Comparison of ENCODE assay signal across 9 mouse cellular contexts in the genomic region with DNA sequence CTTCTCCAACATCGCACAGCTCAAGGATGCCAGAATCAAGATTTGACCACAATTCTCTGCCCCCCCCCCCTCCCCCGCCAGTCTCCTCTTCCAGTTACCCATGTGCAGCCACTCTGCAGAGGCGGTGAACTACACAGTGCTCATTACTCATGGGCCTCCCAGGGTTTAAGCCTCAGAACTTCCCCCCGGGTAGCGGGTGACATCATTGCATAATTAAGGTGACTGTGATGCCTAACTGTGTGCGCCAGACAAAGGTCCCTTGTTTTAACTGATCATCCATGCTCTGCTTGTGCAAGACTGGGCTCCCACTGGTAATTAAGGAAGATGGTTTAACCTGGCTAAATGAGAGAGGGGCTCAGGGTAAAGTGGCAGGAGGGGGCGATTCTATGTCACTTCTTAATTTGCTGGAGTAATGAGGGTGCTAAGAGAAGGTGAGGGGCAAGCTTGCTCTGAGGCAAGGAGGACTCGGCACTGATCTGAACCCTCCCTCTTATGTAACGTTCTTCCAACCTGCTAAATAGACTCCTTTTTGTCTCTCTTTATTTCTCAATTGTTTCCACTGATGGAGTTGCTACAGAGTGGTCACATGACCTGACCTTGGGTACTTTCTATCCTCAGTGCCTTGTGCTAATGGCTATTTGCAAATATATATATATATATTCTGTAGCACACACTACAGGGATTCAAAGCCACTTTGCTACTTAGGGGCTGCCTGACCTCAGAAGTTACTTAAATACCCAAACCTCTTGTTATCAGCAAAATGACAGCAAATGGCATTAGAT.
DNase-seq lines count a peak whose midpoint lies in the region; ATAC-seq and TF ChIP-seq lines count a peak whose summit lies in the region.
"Had no signal": no experiment of that assay in that cellular context is flagged by ENCODE, and none has a peak within 500 bp of the region (broad histone marks: within the 10 kb centered on the region; RNA-seq: fewer than 3 reads in every experiment).

No protein-coding gene starts in this region.

- no peak overlapping the region for H3K4me2 ChIP-seq in forebrain, embryonic 16.5 days (ENCODE audit: low read length)
- H3K4me2 ChIP-seq in midbrain, embryonic 11.5 days: no peak overlapping the region

- H3K36me3 ChIP-seq in forebrain, embryonic 16.5 days (ENCODE audit: control insufficient read depth, insufficient read depth): no peaks in the 10 kb centered on the region
- H3K36me3 ChIP-seq in midbrain, embryonic 11.5 days (ENCODE audit: control insufficient read depth, insufficient read depth, low read length): no peaks in the 10 kb centered on the region
- H3K36me3 ChIP-seq in kidney, adult 2 months (ENCODE audit: control insufficient read depth, insufficient read depth, low read length): no peaks in the 10 kb centered on the region

- no peaks in the 10 kb centered on the region for H3K9me3 ChIP-seq in forebrain, embryonic 16.5 days (ENCODE audit: control insufficient read depth, low read length)
- H3K9me3 ChIP-seq in midbrain, embryonic 11.5 days (ENCODE audit: control insufficient read depth, low read length): no peaks in the 10 kb centered on the region

- H3K9ac ChIP-seq in forebrain, embryonic 16.5 days (replicated peaks; ENCODE audit: low read depth, low read length): no peak overlapping the region
- no peak overlapping the region for H3K9ac ChIP-seq in midbrain, embryonic 11.5 days (ENCODE audit: low read length)

- peaks cover 20% of the 10 kb centered on the region for H3K4me1 ChIP-seq in forebrain, embryonic 16.5 days (replicated peaks; ENCODE audit: control insufficient read depth, insufficient read depth, low read length)
- no peaks in the 10 kb centered on the region for H3K4me1 ChIP-seq in midbrain, embryonic 11.5 days (ENCODE audit: control insufficient read depth, insufficient read depth, low read length)
- no peaks in the 10 kb centered on the region for H3K4me1 ChIP-seq in kidney, adult 2 months (ENCODE audit: control insufficient read depth, insufficient read depth, low read length)

- no peaks in the 10 kb centered on the region for H3K27me3 ChIP-seq in forebrain, embryonic 16.5 days (replicated peaks; ENCODE audit: control insufficient read depth, insufficient read depth, low read length)
- H3K27me3 ChIP-seq in midbrain, embryonic 11.5 days (ENCODE audit: control insufficient read depth, insufficient read depth, low read length): no peaks in the 10 kb centered on the region; the same call in 1 of the 2 replicates
- no peaks in the 10 kb centered on the region for H3K27me3 ChIP-seq in kidney, adult 2 months (replicated peaks; ENCODE audit: control insufficient read depth, insufficient read depth, low read length)
- H3K27me3 ChIP-seq: CH12.LX had no signal

- no peak for TF ChIP-seq POLR2A in kidney, adult 2 months (IDR thresholded peaks at IDR 0.05; ENCODE audit: low read depth, low read length)

- H3K27ac ChIP-seq in forebrain, embryonic 16.5 days (ENCODE audit: low read length): no peak overlapping the region
- no peak overlapping the region for H3K27ac ChIP-seq in midbrain, embryonic 11.5 days (ENCODE audit: low read depth, low read length)
- H3K27ac ChIP-seq in kidney, adult 2 months (ENCODE audit: insufficient read depth, low read depth, low read length): no peak overlapping the region

- no peak overlapping the region for H3K4me3 ChIP-seq in forebrain, embryonic 16.5 days (replicated peaks; ENCODE audit: low read length)
- H3K4me3 ChIP-seq in midbrain, embryonic 11.5 days (ENCODE audit: low read depth, low read length): no peak overlapping the region
- no peak overlapping the region for H3K4me3 ChIP-seq in kidney, adult 2 months (ENCODE audit: insufficient read depth, low read depth, low read length)

- no peak for TF ChIP-seq CTCF in kidney, adult 2 months (conservative IDR thresholded peaks at IDR 0.05; ENCODE audit: insufficient read depth, insufficient read length, low read depth, low read length)

- DNase-seq in heart, adult 11 months: peak; percentile 86
- no peak for DNase-seq in heart, adult 8-10 months (ENCODE audit: low spot score)
- peak; percentile 84 for DNase-seq in NIH3T3 (ENCODE audit: low read depth)
- DNase-seq in midbrain, embryonic 11.5 days (ENCODE audit: low spot score, missing footprints): no peak
- no peak for DNase-seq in lung, postnatal 14 days
- no peak for DNase-seq in thymus, adult 18-20 months
- no peak for DNase-seq in kidney, adult 2 months

- 11% methylated on average over 9 of the region's 9 CpGs for WGBS in forebrain, embryonic 16.5 days
- WGBS in midbrain, embryonic 11.5 days: 72% methylated on average over 9 of the region's 9 CpGs
- WGBS in kidney, adult 2 months: 73% methylated on average over 9 of the region's 9 CpGs

- ATAC-seq in forebrain, embryonic 16.5 days: peak; percentile 92
- peak; percentile 85 for ATAC-seq in midbrain, embryonic 11.5 days (ENCODE audit: low FRiP score)

Comparison
In these comparisons a context has a peak if more than half of its experiments do, and no peak if none do; other contexts are left out.
1. DNase-seq: peak in heart, adult 11 months (single experiment) and NIH3T3 (single experiment); none in heart, adult 8-10 months (single experiment), midbrain, embryonic 11.5 days (single experiment), lung, postnatal 14 days (single experiment), thymus, adult 18-20 months (0 of 2) and kidney, adult 2 months (single experiment).